Mouse (Mus musculus) ES-Bruce4 (cell line): Measurements from ENCODE around the gene Zbtb16.

ENCODE experiments used
- EP300 ChIP-seq: IDR thresholded peaks from 2 replicates; pipeline ENCODE4 v1.6.1; 2011; ENCODE audit warnings: low read depth, low read length; ENCODE audit not compliant: insufficient read depth
- POLR2A ChIP-seq: IDR thresholded peaks from one replicate; pipeline ENCODE4 v1.8.1; 2011; ENCODE audit warnings: low read length; ENCODE audit not compliant: insufficient read depth

DNA sequence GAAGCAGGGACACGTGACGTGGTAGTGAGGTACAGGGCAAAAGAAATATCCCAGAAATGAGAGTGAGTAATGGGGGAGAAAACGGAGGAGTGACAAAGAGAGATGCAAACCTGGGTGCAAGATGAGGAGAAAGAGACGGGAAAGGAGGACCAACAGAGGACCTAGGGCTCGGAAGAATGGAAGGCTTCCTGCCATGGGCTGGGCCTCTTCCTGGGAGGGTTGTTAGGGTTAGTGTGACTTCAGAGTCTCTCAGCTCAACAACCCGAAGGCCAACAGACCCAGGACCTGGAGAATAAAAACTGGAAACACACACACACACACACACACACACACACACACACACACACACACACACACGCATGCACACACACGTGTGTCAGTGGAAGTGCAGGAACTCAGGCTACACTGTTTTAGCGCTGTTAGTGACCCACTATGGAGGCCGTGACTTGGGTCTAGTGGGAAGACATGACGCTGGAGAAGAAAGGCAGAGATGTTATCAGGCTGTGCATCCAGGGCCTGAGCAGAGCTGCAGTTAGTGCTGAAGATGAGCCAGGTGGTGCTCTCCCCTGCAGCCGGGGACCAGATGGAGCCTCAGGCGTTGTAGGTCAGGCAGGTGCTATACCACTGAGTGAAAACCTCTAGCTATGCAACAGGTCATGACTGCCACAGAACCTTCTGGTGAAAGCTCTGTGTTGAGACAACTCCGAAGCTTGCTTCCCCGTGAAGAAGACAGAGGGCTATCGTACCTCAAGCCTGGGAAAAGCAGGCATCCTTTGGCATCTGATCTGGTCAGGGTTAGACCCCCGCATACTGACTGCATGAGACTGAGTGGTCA, 186.0 kb downstream of the Zbtb16 start:
- TF ChIP-seq EP300 = no peak
- TF ChIP-seq POLR2A = no peak
